Mouse (Mus musculus) forebrain, embryonic 10.5 days (tissue): Measurements from ENCODE around the gene Mycbpap. TPM values are rescaled to one million over a fixed set of nuclear protein-coding genes. Genes with fewer than 3 reads are reported as not detected.

Experiments
- polyA plus RNA-seq: library from polyadenylated mRNA; unstranded; fragments of >200 nt; fragmentation: Nextera tagmentation; extraction: Ambion mirVana; gene quantifications from 2 replicates; pipeline ENCODE4 v1.2.1, GENCODE M21; 2016

Mycbpap gene
- polyA plus RNA-seq, 1 experiment from 2014 or later = 3.4 TPM

Other genes with a start within 250 kb of the Mycbpap start
- gene Gm21885, start 239.9 kb downstream of the Mycbpap start, polyA plus RNA-seq = 0.34 TPM in 1 of 2 replicates, not detected in the other
- 113 and 129 TPM in 2 replicates for gene Luc7l3, start 199.8 kb downstream of the Mycbpap start, polyA plus RNA-seq
- 10.3 and 11.4 TPM in 2 replicates for gene Ankrd40, start 193.7 kb downstream of the Mycbpap start, polyA plus RNA-seq
- gene Abcc3, start 128.7 kb downstream of the Mycbpap start, polyA plus RNA-seq = 0.12 and 0.22 TPM in 2 replicates
- 7.0 and 8.3 TPM in 2 replicates for gene Cacna1g, start 47.5 kb downstream of the Mycbpap start, polyA plus RNA-seq
- not detected in 2 replicates for gene Spata20, start 35.6 kb downstream of the Mycbpap start, polyA plus RNA-seq
- 1.6 and 2.0 TPM in 2 replicates for gene Epn3, start 21.8 kb downstream of the Mycbpap start, polyA plus RNA-seq
- gene Rsad1, start 27.5 kb upstream of the Mycbpap start, polyA plus RNA-seq = 3.7 and 5.6 TPM in 2 replicates
- gene Chad, start 43.3 kb upstream of the Mycbpap start, polyA plus RNA-seq = 0.09 and 0.21 TPM in 2 replicates
- gene Acsf2, start 80.1 kb upstream of the Mycbpap start, polyA plus RNA-seq = 3.7 TPM in 2 replicates
- 283 and 286 TPM in 2 replicates for gene Lrrc59, start 108.0 kb upstream of the Mycbpap start, polyA plus RNA-seq
- gene Mrpl27, start 132.0 kb upstream of the Mycbpap start, polyA plus RNA-seq = 135 and 142 TPM in 2 replicates
- 69.6 and 79.1 TPM in 2 replicates for gene Eme1, start 132.2 kb upstream of the Mycbpap start, polyA plus RNA-seq
- gene Xylt2, start 155.8 kb upstream of the Mycbpap start, polyA plus RNA-seq = 14.4 and 15.2 TPM in 2 replicates
- gene Gm11541, start 182.8 kb upstream of the Mycbpap start, polyA plus RNA-seq = not detected in 2 replicates
- gene Cdc34b, start 220.0 kb upstream of the Mycbpap start, polyA plus RNA-seq = 0.20 and 0.26 TPM in 2 replicates